ENCODE assay signal across 29 mouse cellular contexts in the genomic region with DNA sequence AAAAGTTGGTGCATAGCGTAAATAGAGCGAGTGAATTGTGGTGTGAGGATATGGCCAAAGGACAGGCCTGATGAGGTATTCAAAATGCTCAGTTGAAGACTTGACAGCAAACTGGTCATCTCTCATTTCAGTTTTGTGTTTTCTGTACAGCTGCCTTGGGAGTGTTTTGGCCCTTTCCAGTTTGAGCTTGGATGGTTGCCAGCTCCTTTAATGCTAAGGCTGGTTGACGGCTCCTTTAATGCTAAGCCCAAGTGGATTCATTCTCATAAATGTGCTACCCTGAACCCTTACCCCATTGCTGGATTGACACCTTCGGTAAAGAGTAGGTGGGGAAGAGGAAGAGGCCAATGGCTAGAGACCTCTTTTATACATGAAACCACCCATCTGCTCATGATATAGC.
DNase-seq lines count a peak whose midpoint lies in the region; ATAC-seq lines count a peak whose summit lies in the region.
"Had no signal": no experiment of that assay in that cellular context is flagged by ENCODE, and none has a peak within 500 bp of the region (broad histone marks: within the 10 kb centered on the region; RNA-seq: fewer than 3 reads in every experiment).

No protein-coding gene starts in this region.

- 67% methylated on average over 4 of the region's 4 CpGs for WGBS in hindbrain, embryonic 14.5 days
- WGBS in hindbrain, embryonic 13.5 days, result 65% methylated on average over 4 of the region's 4 CpGs

- H3K36me3 ChIP-seq in hindbrain, embryonic 14.5 days (replicated peaks; ENCODE audit: control insufficient read depth, insufficient read depth), result no peaks in the 10 kb centered on the region
- no peaks in the 10 kb centered on the region for H3K36me3 ChIP-seq in hindbrain, embryonic 13.5 days
- H3K36me3 ChIP-seq: G1E; liver, embryonic 15.5 days; lung, embryonic 15.5 days; neural tube, embryonic 15.5 days had no signal

- H3K4me1 ChIP-seq in hindbrain, embryonic 14.5 days (replicated peaks; ENCODE audit: control insufficient read depth, insufficient read depth, low read length), result 0 out of 2 replicates have a peak, but pooled peaks cover 9% of the 10 kb centered on the region
- H3K4me1 ChIP-seq in hindbrain, embryonic 13.5 days (replicated peaks), result peaks cover 13% of the 10 kb centered on the region
- H3K4me1 ChIP-seq: liver, embryonic 15.5 days; lung, embryonic 15.5 days; neural tube, embryonic 15.5 days had no signal

- H3K4me2 ChIP-seq in hindbrain, embryonic 14.5 days (replicated peaks), result no peak overlapping the region
- H3K4me2 ChIP-seq in hindbrain, embryonic 13.5 days, result no peak overlapping the region
- H3K4me2 ChIP-seq: heart, embryonic 11.5 days; liver, embryonic 15.5 days; lung, embryonic 15.5 days; midbrain, embryonic 11.5 days; neural tube, embryonic 15.5 days had no signal

- no peaks in the 10 kb centered on the region for H3K9me3 ChIP-seq in hindbrain, embryonic 14.5 days (ENCODE audit: control insufficient read depth, low read length)
- no peaks in the 10 kb centered on the region for H3K9me3 ChIP-seq in hindbrain, embryonic 13.5 days
- H3K9me3 ChIP-seq: G1E; liver, embryonic 15.5 days; lung, embryonic 15.5 days; neural tube, embryonic 15.5 days had no signal

- H3K4me3 ChIP-seq in hindbrain, embryonic 14.5 days (replicated peaks; ENCODE audit: low read length), result no peak overlapping the region
- no peak overlapping the region for H3K4me3 ChIP-seq in hindbrain, embryonic 13.5 days
- H3K4me3 ChIP-seq: gastrocnemius, adult 2 months; liver, embryonic 15.5 days; lung, embryonic 15.5 days; neural tube, embryonic 15.5 days had no signal

- H3K9ac ChIP-seq in hindbrain, embryonic 14.5 days, result no peak overlapping the region
- no peak overlapping the region for H3K9ac ChIP-seq in hindbrain, embryonic 13.5 days
- H3K9ac ChIP-seq: liver, embryonic 15.5 days; lung, embryonic 15.5 days; neural tube, embryonic 15.5 days had no signal

- no peaks in the 10 kb centered on the region for H3K27me3 ChIP-seq in hindbrain, embryonic 14.5 days (ENCODE audit: control insufficient read depth, insufficient read depth, low read length)
- H3K27me3 ChIP-seq in hindbrain, embryonic 13.5 days, result 0 out of 2 replicates have a peak, but pooled peaks cover 3% of the 10 kb centered on the region
- H3K27me3 ChIP-seq: liver, embryonic 15.5 days; lung, embryonic 15.5 days; neural tube, embryonic 15.5 days had no signal

- intact Hi-C loops in left cerebral cortex, postnatal 4 days (cut with DNase I), result loop anchor here (10.0 kb wide), 1 partner anchor 129 kb away; a partner anchor contains a TSS

- peak; percentile 33 to 39 for DNase-seq in cerebellum, postnatal 14 days
- DNase-seq in hindbrain, embryonic 14.5 days (ENCODE audit: low spot score), result peak; percentile 61
- DNase-seq in left cerebral cortex, postnatal 4 days, result peak; percentile 62
- no peak for DNase-seq in left cerebral cortex, adult 8-10 months (ENCODE audit: low spot score in 2 of 2)
- DNase-seq in retina, postnatal 1 day, result peak; percentile 32
- no peak for DNase-seq in retina, embryonic 14.5 days (ENCODE audit: low spot score)
- DNase-seq: adrenal gland, adult 8-10 months; cerebellum, adult 11 months; cerebellum, adult 9-11 months; gastrocnemius, adult 2 months; gastrocnemius, postnatal 36 days; heart, adult 18-20 months; heart, postnatal 4 days; kidney, postnatal 36 days; lung, postnatal 36 days; right cerebral cortex, adult 18-20 months; right cerebral cortex, postnatal 4 days; thymus, adult 18-20 months; thymus, postnatal 25 days had no signal

- H3K27ac ChIP-seq in hindbrain, embryonic 14.5 days, result no peak overlapping the region
- no peak overlapping the region for H3K27ac ChIP-seq in hindbrain, embryonic 13.5 days
- H3K27ac ChIP-seq: gastrocnemius, adult 2 months; liver, embryonic 15.5 days; lung, embryonic 15.5 days; neural tube, embryonic 15.5 days; stomach, postnatal 0 days had no signal

- no peak for ATAC-seq in cerebellum, adult (ENCODE audit: insufficient number of reproducible peaks, low FRiP score, low TSS enrichment)
- ATAC-seq in hindbrain, embryonic 14.5 days (ENCODE audit: low FRiP score), result peak; percentile 57; the same call in 1 of the 2 replicates
- no peak for ATAC-seq in hindbrain, embryonic 13.5 days (ENCODE audit: low FRiP score)
- ATAC-seq: intestine, postnatal 0 days had no signal

Comparison
In these comparisons a context has a peak if more than half of its experiments do, and no peak if none do; other contexts are left out.
1. DNase-seq: peak in cerebellum, postnatal 14 days (2 of 2), hindbrain, embryonic 14.5 days (single experiment), left cerebral cortex, postnatal 4 days (single experiment) and retina, postnatal 1 day (single experiment); none in left cerebral cortex, adult 8-10 months (0 of 2) and retina, embryonic 14.5 days (single experiment).